In the genomic region with DNA sequence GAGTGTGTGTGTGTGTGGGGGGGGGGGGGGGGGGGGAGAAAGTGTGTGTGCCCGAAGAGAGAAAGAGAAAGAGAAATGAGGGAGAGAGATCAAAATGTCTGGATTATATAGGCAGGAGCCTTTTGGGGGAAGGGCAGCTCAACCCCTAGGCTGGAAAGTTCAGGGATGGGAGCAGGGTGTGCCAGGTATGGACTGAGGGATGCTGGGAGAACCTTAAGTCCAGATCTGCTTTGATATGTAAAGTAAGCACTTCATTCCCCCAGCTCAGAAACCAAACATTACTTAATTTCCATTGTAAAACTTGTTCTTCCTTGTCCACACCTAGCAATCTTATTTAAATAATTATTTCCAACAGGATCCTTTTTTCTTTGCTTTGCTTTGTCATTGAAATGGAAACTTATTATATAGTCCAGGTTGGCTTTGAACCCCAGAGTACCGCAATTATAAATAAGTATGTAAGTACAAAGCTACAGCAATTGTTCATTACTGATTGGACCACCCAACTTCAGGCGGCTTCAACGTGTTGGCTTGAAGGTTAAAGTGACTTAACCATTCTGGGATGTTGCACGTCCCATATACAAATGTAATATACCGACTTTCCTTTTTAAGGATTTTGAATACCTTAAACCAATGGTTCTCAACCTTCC, we compare ENCODE assay signal across 18 mouse cellular contexts.
"Had no signal": no experiment of that assay in that cellular context is flagged by ENCODE, and none has a peak within 500 bp of the region (broad histone marks: within the 10 kb centered on the region; RNA-seq: fewer than 3 reads in every experiment).

No protein-coding gene starts in this region.

- H3K9me3 ChIP-seq: midbrain, embryonic 13.5 days; neural tube, embryonic 13.5 days; neural tube, embryonic 15.5 days had no signal

- H3K27me3 ChIP-seq: midbrain, embryonic 13.5 days; neural tube, embryonic 13.5 days; neural tube, embryonic 15.5 days had no signal

- H3K4me3 ChIP-seq: midbrain, embryonic 13.5 days; myocyte; neural tube, embryonic 13.5 days; neural tube, embryonic 15.5 days had no signal

- H3K9ac ChIP-seq: lung, embryonic 14.5 days; midbrain, embryonic 13.5 days; neural tube, embryonic 13.5 days; neural tube, embryonic 15.5 days had no signal

- H3K36me3 ChIP-seq: midbrain, embryonic 13.5 days; neural tube, embryonic 13.5 days; neural tube, embryonic 15.5 days had no signal

- DNase-seq: lung, adult 18-20 months; lung, embryonic 14.5 days; lung, postnatal 14 days; lung, postnatal 4 days; retina, postnatal 1 day; right cerebral cortex, adult 18-20 months; right cerebral cortex, postnatal 25 days; right cerebral cortex, postnatal 4 days; spleen, adult 18-20 months; thymus, adult 18-20 months; thymus, postnatal 14 days; thymus, postnatal 36 days had no signal

- H3K4me2 ChIP-seq: lung, embryonic 14.5 days; midbrain, embryonic 11.5 days; midbrain, embryonic 13.5 days; neural tube, embryonic 13.5 days; neural tube, embryonic 15.5 days had no signal

- H3K27ac ChIP-seq: midbrain, embryonic 13.5 days; neural tube, embryonic 13.5 days; neural tube, embryonic 15.5 days had no signal

- ATAC-seq: midbrain, embryonic 13.5 days; midbrain, embryonic 16.5 days had no signal
